Mouse (Mus musculus) brain, embryonic 14.5 days (tissue): ENCODE measurements around the gene Sim2.

ENCODE experiments used
- CTCF ChIP-seq: fragments of 200-500 bp; IDR thresholded peaks from 2 replicates; pipeline ENCODE4 v1.5.1; 2012; ENCODE audit warnings: inconsistent platforms, mild to moderate bottlenecking, moderate library complexity, borderline replicate concordance; ENCODE audit not compliant: insufficient read depth, insufficient read length; ENCODE audit errors: extremely low read depth
- POLR2A ChIP-seq: fragments of 200-500 bp; IDR thresholded peaks from 2 replicates; pipeline ENCODE4 v1.6.1; 2012; ENCODE audit warnings: mild to moderate bottlenecking, inconsistent platforms, borderline replicate concordance; ENCODE audit not compliant: poor library complexity, insufficient read depth, insufficient read length, severe bottlenecking; ENCODE audit errors: extremely low read depth

- TF ChIP-seq POLR2A (no peak), CTCF (no peak)
Observed at GRCm38 (mm10) chr16:94148139-94148538, 63.4 kb downstream of the Sim2 start.
